Mouse (Mus musculus) splenic B cell, adult 2 months (primary cell): ENCODE data around the gene Arid1b.

Experiments
- DNase-seq: peaks from one replicate; pipeline ENCODE4 v3.0.0-alpha.2; 2011; ENCODE audit warnings: low read depth, low spot score
- H3K27me3 ChIP-seq: 2 replicates; pipeline ENCODE4 v1.6.1; 2012; ENCODE audit warnings: mild to moderate bottlenecking, low read length, moderate library complexity, mixed read lengths; ENCODE audit not compliant: control insufficient read depth, poor library complexity, insufficient read depth, severe bottlenecking
- H3K36me3 ChIP-seq: 2 replicates; pipeline ENCODE4 v1.6.1; 2012; ENCODE audit warnings: mild to moderate bottlenecking, low read length, moderate library complexity, mixed read lengths; ENCODE audit not compliant: control insufficient read depth, poor library complexity, insufficient read depth, severe bottlenecking

The Arid1b gene

DNA sequence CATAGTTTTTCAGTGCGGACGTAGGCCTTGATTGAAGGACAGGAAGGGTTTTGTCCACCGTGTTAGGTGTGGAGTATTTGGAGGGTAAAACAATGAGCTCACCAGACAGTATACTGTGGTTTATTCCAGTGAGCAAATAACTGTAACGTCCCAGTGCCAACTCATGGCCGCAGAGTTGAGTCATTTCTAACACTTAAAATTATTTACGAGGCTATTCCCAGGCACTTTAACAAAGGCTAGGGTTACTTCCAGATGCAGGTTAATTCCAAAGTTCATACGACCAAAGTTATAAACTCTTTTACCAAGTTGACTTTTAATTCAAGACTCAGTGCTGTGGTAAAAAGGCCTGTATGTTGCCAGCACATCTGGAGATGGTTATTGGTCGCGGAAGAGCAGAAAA is 240.9 kb downstream of the Arid1b start:
- H3K27me3 ChIP-seq: no peaks in the 10 kb centered on the region
- DNase-seq: no peak
- no peaks in the 10 kb centered on the region for H3K36me3 ChIP-seq

- no peaks in the 10 kb centered on the region for H3K27me3 ChIP-seq
- DNase-seq: no peak
- H3K36me3 ChIP-seq: no peaks in the 10 kb centered on the region
These were observed 243.6 kb downstream of the Arid1b start for GRCm38 (mm10) chr17:5237765-5238164.

GRCm38 (mm10) chr17:5238387-5239245 is 244.5 kb downstream of the Arid1b start:
- no peaks in the 10 kb centered on the region for H3K36me3 ChIP-seq
- H3K27me3 ChIP-seq: no peaks in the 10 kb centered on the region
- peak; percentile 80 for DNase-seq

DNA sequence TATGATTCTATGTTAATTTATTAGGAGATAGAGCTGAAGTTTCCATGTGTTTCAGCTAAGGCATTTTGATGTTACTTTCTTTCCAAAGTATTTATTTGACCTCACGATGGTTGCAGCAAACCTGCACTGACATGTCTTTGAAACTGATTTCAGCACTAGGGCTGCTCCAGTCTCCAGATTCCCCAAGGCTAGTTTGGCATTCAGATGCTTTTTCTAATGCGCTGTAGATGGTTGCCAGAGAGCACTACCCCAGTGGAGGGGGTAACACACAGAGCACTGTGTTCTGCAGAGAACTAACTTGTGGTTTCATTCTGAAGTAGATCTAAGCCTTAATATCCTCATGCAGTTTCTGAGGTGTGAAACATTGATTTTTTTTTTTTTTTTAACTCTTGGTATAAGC is 250.4 kb downstream of the Arid1b start:
- no peaks in the 10 kb centered on the region; the same call in 1 of the 2 replicates for H3K36me3 ChIP-seq
- DNase-seq: no peak
- no peaks in the 10 kb centered on the region for H3K27me3 ChIP-seq

DNA sequence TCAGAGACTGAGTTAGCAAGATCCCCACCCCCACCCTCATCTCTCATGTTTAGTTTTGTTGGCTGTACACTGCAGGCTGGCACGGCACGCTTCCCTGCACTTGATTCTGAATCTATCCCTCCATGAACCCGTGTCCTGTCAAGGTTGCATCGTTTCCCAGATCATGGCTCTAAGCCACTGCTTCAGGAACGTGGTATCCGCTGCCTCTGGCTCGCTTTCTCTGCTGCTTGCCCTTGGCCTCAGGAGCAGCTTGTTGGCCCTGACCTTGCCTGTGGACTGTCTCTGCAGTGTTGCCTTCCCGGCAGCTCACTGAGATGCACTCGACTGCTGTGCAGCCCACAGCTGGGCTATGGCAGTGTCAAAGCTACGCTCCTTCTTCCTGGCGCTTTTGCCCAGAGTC is 252.6 kb downstream of the Arid1b start:
- Histone ChIP-seq H3K27me3 (no peaks in the 10 kb centered on the region), H3K36me3 (no peaks in the 10 kb centered on the region; the same call in 1 of the 2 replicates)
- no peak for DNase-seq

DNA sequence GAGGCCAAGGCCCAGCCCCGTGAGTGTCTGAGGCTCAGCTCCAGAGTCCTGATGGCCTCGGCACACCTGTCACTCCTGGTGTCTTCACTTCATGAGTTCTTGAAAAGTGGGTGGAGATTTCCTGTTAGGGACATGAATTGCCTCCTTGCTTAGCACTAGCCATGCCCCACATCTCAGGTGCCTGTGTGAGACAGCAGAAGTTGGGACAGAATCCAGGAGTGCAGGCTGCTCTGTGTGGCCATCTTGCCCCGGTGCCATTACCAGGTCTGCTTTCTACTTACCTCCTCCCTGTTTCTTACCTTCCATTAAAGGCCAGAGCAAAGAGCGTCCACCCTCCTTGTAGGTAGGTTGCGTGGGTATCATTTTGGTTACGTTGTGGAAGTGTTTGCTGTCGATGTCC is 253.1 kb downstream of the Arid1b start:
- no peak for DNase-seq
- H3K27me3 ChIP-seq: no peaks in the 10 kb centered on the region
- H3K36me3 ChIP-seq: no peaks in the 10 kb centered on the region; the same call in 1 of the 2 replicates

DNA sequence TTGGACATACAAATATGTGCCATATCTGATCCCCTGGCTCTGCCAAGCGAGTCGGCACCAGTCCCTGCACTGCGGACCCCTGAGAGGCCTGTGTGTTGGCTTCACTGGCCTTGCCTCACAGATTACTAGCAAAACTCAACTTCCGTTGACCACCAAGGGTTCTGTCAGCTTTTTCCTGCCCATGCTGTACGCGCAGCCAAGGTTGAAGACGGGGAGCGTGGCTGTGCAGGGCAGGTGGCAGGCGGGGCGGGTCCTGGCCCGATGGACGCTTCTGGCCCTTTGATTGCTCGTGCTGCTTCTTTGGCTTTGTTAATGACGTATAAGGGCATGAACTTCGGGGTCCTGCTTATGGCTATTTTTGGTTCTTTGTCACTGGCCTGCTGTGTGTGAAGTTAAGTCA is 253.6 kb downstream of the Arid1b start:
- Histone ChIP-seq H3K36me3 (no peaks in the 10 kb centered on the region; the same call in 1 of the 2 replicates), H3K27me3 (no peaks in the 10 kb centered on the region)
- no peak for DNase-seq

DNA sequence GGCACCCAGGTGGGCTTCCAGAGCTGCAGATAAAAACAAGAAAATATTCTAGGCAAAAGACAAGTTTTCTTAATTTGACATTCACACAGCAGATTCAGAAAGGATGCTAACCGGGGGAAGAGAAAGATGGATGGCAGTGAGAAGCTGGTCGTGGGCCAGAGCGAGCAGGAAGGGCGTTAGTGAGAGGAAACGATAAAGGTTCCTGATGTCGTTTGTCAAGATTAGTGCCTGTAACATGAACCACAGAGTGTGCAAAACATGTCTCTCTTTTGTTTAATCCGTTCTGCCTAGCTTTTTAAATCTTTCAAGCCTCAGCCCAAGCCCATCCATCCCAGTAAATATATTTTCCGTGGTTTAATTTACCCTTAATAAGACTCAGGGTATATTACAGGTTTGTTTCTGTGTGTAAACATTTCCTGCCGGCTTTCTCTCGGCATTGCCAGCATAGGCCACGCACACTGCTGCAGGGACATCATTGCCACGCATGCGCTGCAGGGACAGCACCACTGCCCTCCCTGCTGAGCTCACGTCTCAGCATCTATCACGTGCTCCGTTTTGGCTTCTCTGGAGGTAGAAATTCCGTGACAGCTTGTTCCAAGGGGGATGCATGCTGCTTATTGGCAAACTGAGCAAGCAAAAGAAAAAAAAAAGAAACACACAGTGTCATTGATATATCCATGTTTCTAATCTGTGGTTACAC is 255.0 kb downstream of the Arid1b start:
- Histone ChIP-seq H3K27me3 (no peaks in the 10 kb centered on the region), H3K36me3 (no peaks in the 10 kb centered on the region; the same call in 1 of the 2 replicates)
- no peak for DNase-seq

DNA sequence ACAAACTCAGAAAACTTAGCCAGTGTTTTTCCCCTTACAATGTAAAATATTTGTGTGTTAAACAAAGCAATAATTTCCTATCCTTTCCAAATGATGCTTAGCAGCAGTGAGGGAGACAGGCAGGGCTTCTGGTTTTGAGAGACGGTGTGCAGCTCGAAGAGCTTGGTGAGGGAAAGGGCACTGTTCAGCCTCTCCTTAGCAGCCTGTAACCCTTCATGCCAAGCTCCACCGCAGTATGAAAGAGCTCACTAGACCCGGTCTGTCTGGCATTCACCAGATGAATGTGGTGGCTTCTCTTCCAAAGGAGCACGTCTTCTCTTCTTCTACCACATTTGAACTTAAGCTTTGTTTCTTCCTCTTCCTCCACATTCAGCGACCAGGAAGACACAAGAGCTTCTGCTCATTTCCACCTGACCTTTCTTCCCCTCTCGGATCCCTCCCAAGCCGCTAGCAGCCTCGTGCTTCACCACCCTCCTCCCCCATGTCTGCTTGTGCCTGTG is 255.6 kb downstream of the Arid1b start:
- DNase-seq: peak; percentile 20
- no peaks in the 10 kb centered on the region for H3K27me3 ChIP-seq

GRCm38 (mm10) chr17:5252436-5252835 is 258.3 kb downstream of the Arid1b start:
- Histone ChIP-seq H3K27me3 (no peaks in the 10 kb centered on the region), H3K36me3 (no peaks in the 10 kb centered on the region; the same call in 1 of the 2 replicates)
- peak; percentile 79 for DNase-seq

More for the DNA sequence above, 255.6 kb downstream of the Arid1b start:
- H3K36me3 ChIP-seq: no peaks in the 10 kb centered on the region; the same call in 1 of the 2 replicates

- Histone ChIP-seq H3K27me3 (no peaks in the 10 kb centered on the region), H3K36me3 (no peaks in the 10 kb centered on the region; the same call in 1 of the 2 replicates)
- DNase-seq: no peak
These were observed 260.8 kb downstream of the Arid1b start for GRCm38 (mm10) chr17:5254717-5255617.

DNA sequence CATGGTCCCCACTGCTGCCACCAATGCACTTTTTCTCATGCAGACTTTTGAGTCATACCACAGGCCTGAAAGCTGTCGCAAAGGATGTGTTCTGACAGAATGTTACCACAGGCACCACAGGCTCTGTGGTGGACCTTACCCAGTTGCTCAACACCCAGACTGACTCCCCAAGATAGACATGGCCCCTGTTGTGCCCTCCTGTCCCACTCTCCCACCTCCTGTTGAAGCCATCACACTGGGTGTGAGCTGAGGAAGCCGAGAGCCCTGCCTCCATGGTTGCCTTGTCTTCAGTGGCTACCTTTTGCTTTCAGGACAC is 261.4 kb downstream of the Arid1b start:
- Histone ChIP-seq H3K27me3 (no peaks in the 10 kb centered on the region), H3K36me3 (no peaks in the 10 kb centered on the region; the same call in 1 of the 2 replicates)
- DNase-seq: no peak

GRCm38 (mm10) chr17:5258978-5259377 is 264.8 kb downstream of the Arid1b start:
- no peak for DNase-seq
- no peaks in the 10 kb centered on the region for H3K36me3 ChIP-seq
- H3K27me3 ChIP-seq: no peaks in the 10 kb centered on the region

DNA sequence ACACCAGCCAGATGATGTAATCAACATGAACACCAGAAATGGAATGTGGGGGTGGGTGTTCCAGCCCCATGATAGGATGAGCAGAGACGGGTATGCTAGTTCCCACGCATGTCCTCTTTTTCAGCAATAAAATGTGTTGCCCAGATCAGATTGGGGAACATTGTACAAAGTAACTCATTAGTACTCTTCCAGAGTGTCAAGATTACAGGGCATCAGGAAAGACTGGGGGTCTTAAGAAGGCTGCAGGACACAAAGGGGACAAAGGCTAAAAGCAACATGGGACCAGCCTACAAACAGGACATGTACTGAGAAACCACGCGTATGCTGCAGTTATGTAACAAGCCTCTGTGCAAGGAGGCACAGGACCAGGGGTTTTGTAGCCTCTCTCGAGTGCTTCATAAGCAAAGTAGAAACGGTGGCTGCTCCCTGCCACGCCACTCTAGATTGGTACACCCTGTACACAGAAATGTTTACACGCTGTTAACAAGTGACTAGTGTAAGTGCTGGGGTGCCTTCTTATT is 267.1 kb downstream of the Arid1b start:
- no peaks in the 10 kb centered on the region for H3K36me3 ChIP-seq
- DNase-seq: no peak

More for the DNA sequence above, 267.1 kb downstream of the Arid1b start:
- H3K27me3 ChIP-seq: no peaks in the 10 kb centered on the region
